Mouse (Mus musculus) cerebellum, postnatal 10 days (tissue): Measurements from ENCODE around the gene Gm20517.
"Not testable (repeated sequence)": the region's sequence is repeated elsewhere in the genome, so short reads cannot be mapped to it uniquely, and the experiment has no call there.

ENCODE experiments used
- DNase-seq, 2 experiments: peaks; one replicate each; pipeline ENCODE4 v3.0.0; 2021; ENCODE audit warnings: mixed read lengths in 2 of 2

Gene Gm20517

GRCm38 (mm10) chr17:47628851-47629676, 17.7 kb downstream of the Gm20517 start:
- DNase-seq = peak; percentile 99

GRCm38 (mm10) chr17:47629717-47630677, 18.6 kb downstream of the Gm20517 start:
- DNase-seq = peak; percentile 80 to 82

DNA sequence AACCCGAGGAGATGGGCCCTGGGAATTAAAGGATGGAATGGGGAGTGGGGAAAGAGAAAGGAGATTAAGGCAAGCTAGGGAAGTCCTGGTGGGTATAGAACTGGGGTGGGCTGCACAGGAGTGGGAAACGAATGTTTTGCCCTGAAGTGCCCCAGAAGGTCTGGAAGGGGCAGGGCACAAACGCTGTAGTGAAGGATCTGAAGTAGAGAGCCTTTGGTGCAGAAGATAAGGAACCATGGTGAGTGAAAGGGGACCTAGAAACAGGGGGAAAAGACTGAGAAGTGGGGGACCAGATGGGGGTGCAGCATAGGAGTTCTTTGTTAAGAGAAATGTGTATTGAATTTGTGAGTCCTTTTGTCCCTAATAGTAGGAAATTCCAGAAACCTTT, 19.3 kb downstream of the Gm20517 start, which contains the start of gene Usp49:
TSS of gene Usp49 (plus strand) at position 13 of the 388 bp plus-strand sequence.
- DNase-seq = no peak

- no peak for DNase-seq
Measured at GRCm38 (mm10) chr17:47632181-47632840, 20.9 kb downstream of the Gm20517 start.

- DNase-seq = no peak
Measured at GRCm38 (mm10) chr17:47633999-47634770, 22.8 kb downstream of the Gm20517 start.

- DNase-seq = no peak
Measured at GRCm38 (mm10) chr17:47642992-47643391, 31.6 kb downstream of the Gm20517 start.

GRCm38 (mm10) chr17:47646683-47647082, 35.3 kb downstream of the Gm20517 start:
- DNase-seq = peak; percentile 72 to 74

- no peak for DNase-seq
Measured at GRCm38 (mm10) chr17:47648966-47649365, 37.6 kb downstream of the Gm20517 start.

- DNase-seq = no peak
Measured at GRCm38 (mm10) chr17:47651953-47652352, 40.6 kb downstream of the Gm20517 start.

- DNase-seq = not testable (repeated sequence)
Measured at GRCm38 (mm10) chr17:47654346-47654745, 43.0 kb downstream of the Gm20517 start.

DNA sequence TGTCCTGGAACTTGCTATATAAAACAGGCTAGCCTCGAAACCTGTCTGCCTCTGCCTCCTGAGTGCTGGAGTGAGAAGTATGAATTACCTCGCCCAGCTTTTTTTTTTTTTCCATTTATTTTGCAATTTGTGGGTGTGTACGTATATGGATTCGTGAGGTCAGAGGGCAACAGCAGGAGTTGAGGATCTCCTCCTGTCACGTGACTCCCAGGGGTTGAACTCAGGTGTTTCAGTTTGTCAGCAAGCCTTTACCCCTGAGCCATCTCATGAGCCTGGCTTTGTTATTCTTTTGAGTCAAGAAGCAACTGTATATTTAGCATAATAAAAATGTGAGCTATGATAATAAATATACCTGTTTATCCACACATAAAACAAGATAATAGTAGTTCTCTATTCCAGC, 44.3 kb downstream of the Gm20517 start:
- DNase-seq = no peak

GRCm38 (mm10) chr17:47657901-47658300, 46.5 kb downstream of the Gm20517 start:
- DNase-seq = no peak

- no peak for DNase-seq
Measured at GRCm38 (mm10) chr17:47658741-47659243, 47.4 kb downstream of the Gm20517 start.

- DNase-seq = no peak
Measured at GRCm38 (mm10) chr17:47663009-47663713, 51.8 kb downstream of the Gm20517 start.

- no peak for DNase-seq
Measured at GRCm38 (mm10) chr17:47664474-47664873, 53.1 kb downstream of the Gm20517 start.

- DNase-seq = no peak
Measured at GRCm38 (mm10) chr17:47669166-47669565, 57.8 kb downstream of the Gm20517 start.

- DNase-seq = peak in 1 of 2 experiments; percentile 21
Measured at GRCm38 (mm10) chr17:47671988-47672310, 60.6 kb downstream of the Gm20517 start.

DNA sequence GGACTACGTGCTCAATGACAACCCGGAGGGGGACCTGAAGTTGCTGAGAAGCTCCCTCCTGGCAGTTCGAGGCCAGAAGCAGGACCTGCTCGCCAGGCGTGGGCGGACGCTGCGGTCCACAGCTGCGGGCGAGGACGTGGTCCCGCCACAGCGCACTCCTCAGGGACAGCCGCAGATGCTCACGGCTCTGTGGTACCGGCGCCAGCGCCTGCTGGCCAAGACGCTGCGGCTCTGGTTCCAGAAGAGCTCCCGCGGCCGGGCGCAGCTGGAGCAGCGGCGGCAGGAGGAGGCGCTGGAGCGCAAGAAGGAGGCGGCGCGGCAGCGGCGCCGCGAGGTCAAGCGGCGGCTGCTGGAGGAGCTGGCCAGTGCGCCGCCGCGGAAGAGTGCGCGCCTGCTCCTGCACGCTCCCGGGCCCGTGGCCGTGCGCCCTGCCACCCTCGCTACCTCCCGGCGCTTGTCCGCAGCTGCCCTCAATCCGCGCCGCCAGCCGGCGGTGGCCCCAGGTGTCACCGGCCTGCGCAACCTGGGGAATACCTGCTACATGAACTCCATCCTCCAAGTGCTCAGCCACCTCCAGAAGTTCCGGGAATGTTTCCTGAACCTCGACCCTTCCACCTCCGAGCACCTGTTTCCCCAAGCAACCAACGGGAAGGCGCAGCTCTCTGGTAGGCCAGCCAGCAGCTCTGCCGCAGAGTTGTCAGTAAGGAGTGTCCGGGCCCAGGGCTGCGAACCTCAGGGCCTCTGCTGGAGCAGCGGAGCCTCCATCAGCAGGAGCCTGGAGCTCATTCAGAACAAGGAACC, 61.1 kb downstream of the Gm20517 start:
- peak; percentile 44 to 56 for DNase-seq

DNA sequence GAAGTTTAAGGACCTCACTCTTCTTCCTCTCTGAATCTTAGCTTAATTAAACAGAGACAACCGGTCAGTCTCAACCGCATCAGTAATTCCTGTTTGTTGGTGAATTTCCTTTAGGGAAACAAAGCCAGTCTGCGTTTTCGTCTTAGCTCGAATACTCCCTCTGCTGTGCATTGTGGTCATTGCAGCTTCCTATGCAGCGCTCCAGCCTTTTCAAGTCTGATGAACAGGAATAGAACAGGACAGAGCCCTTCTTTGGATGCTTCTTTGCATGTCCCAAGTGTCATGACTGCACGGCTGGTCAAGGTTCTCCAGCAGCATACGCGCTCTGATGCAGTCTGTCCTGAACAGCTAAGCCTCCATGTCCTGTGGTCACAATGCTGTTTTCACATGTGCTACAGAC, 65.2 kb downstream of the Gm20517 start:
- DNase-seq = peak; percentile 83 to 88

GRCm38 (mm10) chr17:47678238-47678637, 66.8 kb downstream of the Gm20517 start:
- DNase-seq = no peak
